Mouse (Mus musculus): ENCODE results near the gene Cox15.

DNA sequence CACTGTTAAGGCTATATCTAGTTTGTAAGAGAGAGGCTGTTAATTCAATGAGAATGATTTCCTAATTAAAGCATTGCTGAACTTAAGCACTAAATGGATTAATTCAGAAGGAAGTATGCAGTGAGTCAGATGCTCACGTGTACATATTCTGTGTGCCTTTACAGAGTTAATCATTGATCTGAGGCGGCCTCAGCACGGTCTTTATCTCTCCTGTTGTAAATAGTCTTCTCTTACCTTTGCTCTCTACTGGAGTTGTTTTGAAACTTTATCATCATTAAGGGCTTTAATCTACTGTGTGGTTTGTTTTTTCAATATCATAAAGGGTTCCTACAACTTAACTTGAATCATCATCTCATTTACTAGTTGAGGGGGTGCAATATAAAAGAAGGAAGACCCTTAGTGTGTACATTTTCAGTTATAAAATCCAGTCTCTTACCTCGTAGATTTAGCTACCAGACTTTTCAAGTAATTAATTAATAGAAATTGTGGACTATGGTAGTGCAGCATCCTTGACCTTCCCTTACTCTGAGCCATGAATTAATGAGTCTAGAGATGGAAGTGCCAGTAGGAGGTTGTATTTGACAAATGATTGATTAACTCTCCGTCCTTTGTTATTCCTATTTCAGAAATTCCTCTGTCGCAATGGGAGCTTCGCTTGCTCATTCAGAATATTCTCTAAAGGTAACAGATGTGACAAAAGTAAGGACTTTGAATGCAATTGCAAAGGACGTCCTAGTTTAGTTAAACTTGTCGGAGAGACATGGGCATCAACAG is 14.9 kb upstream of the Cox15 start:
- TF ChIP-seq EP300 (IDR thresholded peaks at IDR 0.05; ENCODE audit: insufficient read depth, low read depth, low read length) (no peak), CTCF (IDR thresholded peaks at IDR 0.05) (no peak)
